8 mouse cellular contexts compared by ENCODE assay signal in the genomic region with DNA sequence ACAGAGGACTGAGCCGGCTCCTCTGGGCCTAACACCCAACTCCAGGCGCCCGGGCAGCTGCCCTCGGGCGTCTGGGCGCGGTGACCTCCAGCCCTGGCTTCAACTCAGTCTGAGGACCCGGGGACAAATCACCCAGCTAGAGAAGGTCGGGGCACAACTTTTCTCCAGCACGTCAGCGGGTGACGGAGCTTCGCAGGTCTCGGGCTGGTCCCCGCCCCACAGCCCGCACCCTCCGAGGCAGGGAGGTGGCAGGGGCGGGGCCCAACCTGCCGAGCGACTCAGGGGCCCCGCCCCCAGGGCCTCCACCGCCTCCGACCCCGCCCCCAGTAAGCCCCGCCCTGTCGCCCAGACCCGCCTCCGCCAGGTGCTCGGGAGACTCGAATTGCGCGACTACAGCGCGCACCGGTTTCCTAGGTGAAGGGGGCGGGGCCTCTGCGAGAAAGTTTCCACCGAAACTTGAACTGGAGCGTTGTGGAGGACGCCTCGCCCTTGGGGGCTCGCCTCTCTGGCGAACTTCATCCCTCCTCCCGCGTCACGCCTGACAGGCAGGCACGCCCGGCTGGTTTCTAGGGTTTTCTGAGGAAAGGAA. TPM values are rescaled to one million over a fixed set of nuclear protein-coding genes. Genes with fewer than 3 reads are reported as not detected.
DNase-seq lines count a peak whose midpoint lies in the region; ATAC-seq and TF ChIP-seq lines count a peak whose summit lies in the region.

Gene Glt28d2 (minus strand): TSS at position 278 of the 589 bp plus-strand sequence.
Gene Gm37240 (minus strand): TSS at position 280 of the 589 bp plus-strand sequence.

- H3K4me3 ChIP-seq in MEL (ENCODE audit: control insufficient read depth in 1 of 2, insufficient read depth in 1 of 2, low read depth in 2 of 2, low read length in 2 of 2), result peak within 1 kb of the TSS; percentile 33 to 43; a peak in 3 of 4 replicates
- H3K4me3 ChIP-seq in cerebellum, adult 2 months (replicated peaks; ENCODE audit: insufficient read depth, low read depth, low read length), result peak within 1 kb of the TSS; percentile 51
- peak within 1 kb of the TSS; percentile 49 for H3K4me3 ChIP-seq in forebrain, postnatal 0 days (ENCODE audit: low read depth, low read length)
- peak within 1 kb of the TSS; percentile 71 for H3K4me3 ChIP-seq in layer of hippocampus, adult 2 months
- peak within 1 kb of the TSS; percentile 52 for H3K4me3 ChIP-seq in lung, embryonic 14.5 days (ENCODE audit: low read depth, low read length)
- peak within 1 kb of the TSS; percentile 22 for H3K4me3 ChIP-seq in thymus, adult 2 months (ENCODE audit: control insufficient read depth, insufficient read depth, low read length)

- no peaks in the 10 kb centered on the region for H3K79me2 ChIP-seq in MEL (ENCODE audit: control insufficient read depth, insufficient read depth, low read length, poor library complexity)

- no peak within 1 kb of the TSS for H3K9ac ChIP-seq in MEL (ENCODE audit: control insufficient read depth, low read depth, low read length, poor library complexity, severe bottlenecking)
- H3K9ac ChIP-seq in forebrain, postnatal 0 days, result peak within 1 kb of the TSS; percentile 19; the same call in 1 of the 2 replicates
- peak within 1 kb of the TSS; percentile 58 for H3K9ac ChIP-seq in lung, embryonic 14.5 days

- no peaks in the 10 kb centered on the region for H3K36me3 ChIP-seq in MEL (ENCODE audit: control insufficient read depth in 1 of 2, insufficient read depth in 2 of 2, low read length in 2 of 2)
- no peaks in the 10 kb centered on the region for H3K36me3 ChIP-seq in forebrain, postnatal 0 days (ENCODE audit: insufficient read depth)
- no peaks in the 10 kb centered on the region for H3K36me3 ChIP-seq in lung, embryonic 14.5 days (ENCODE audit: insufficient read depth)
- H3K36me3 ChIP-seq in thymus, adult 2 months (ENCODE audit: control insufficient read depth, insufficient read depth, low read length), result no peaks in the 10 kb centered on the region

- TF ChIP-seq EP300 in MEL (IDR thresholded peaks at IDR 0.05; ENCODE audit: low read depth in 1 of 2, low read length in 2 of 2), result no peak

- no peak for TF ChIP-seq CTCF in MEL (IDR thresholded peaks at IDR 0.05 in 2 of 3, conservative IDR thresholded peaks at IDR 0.05 in 1 of 3; ENCODE audit: control insufficient read depth in 1 of 3, insufficient read depth in 1 of 3, low read depth in 2 of 3, low read length in 3 of 3, poor library complexity in 1 of 3, severe bottlenecking in 1 of 3)
- TF ChIP-seq CTCF in cerebellum, adult 2 months (IDR thresholded peaks at IDR 0.05; ENCODE audit: borderline replicate concordance, insufficient read depth, low read depth, low read length), result no peak
- TF ChIP-seq CTCF in forebrain, postnatal 0 days (IDR thresholded peaks at IDR 0.05; ENCODE audit: low read depth), result no peak
- TF ChIP-seq CTCF in layer of hippocampus, adult 2 months (conservative IDR thresholded peaks at IDR 0.05), result no peak
- TF ChIP-seq CTCF in lung, embryonic 14.5 days (IDR thresholded peaks at IDR 0.05; ENCODE audit: low read depth), result no peak
- TF ChIP-seq CTCF in thymus, adult 2 months (IDR thresholded peaks at IDR 0.05; ENCODE audit: borderline replicate concordance, control insufficient read depth, extremely low read depth, insufficient read depth, low read length, poor library complexity), result no peak

- peak; percentile 86 for ATAC-seq in forebrain, postnatal 0 days
- peak; percentile 92 for ATAC-seq in lung, embryonic 14.5 days (ENCODE audit: insufficient read depth)

- H3K27me3 ChIP-seq in MEL (ENCODE audit: control insufficient read depth in 1 of 2, insufficient read depth in 2 of 2, low read length in 2 of 2), result no peaks in the 10 kb centered on the region
- H3K27me3 ChIP-seq in cerebellum, adult 2 months (ENCODE audit: control insufficient read depth, insufficient read depth, low read length), result no peaks in the 10 kb centered on the region; the same call in 1 of the 2 replicates
- no peaks in the 10 kb centered on the region for H3K27me3 ChIP-seq in forebrain, postnatal 0 days (ENCODE audit: insufficient read depth, low read length)
- no peaks in the 10 kb centered on the region for H3K27me3 ChIP-seq in lung, embryonic 14.5 days (ENCODE audit: insufficient read depth, low read length)
- peaks cover 8% of the 10 kb centered on the region; the same call in 1 of the 2 replicates for H3K27me3 ChIP-seq in thymus, adult 2 months (ENCODE audit: control insufficient read depth, insufficient read depth, low read length)

- TF ChIP-seq RAD21 in MEL (IDR thresholded peaks at IDR 0.05; ENCODE audit: low read depth, low read length), result no peak

- no peak for TF ChIP-seq POLR2A in MEL (IDR thresholded peaks at IDR 0.05; ENCODE audit: control insufficient read depth in 1 of 2, insufficient read depth in 1 of 2, low read depth in 1 of 2, low read length in 2 of 2, poor library complexity in 1 of 2)
- no peak for TF ChIP-seq POLR2A in cerebellum, adult 2 months (IDR thresholded peaks at IDR 0.05; ENCODE audit: borderline replicate concordance, insufficient read depth, low read length)
- TF ChIP-seq POLR2A in thymus, adult 2 months (IDR thresholded peaks at IDR 0.05; ENCODE audit: control insufficient read depth, extremely low read depth, insufficient read depth, low read length, poor library complexity), result no peak

- H3K4me2 ChIP-seq in forebrain, postnatal 0 days (ENCODE audit: low read depth), result peak within 1 kb of the TSS; percentile 88
- peak within 1 kb of the TSS; percentile 82 for H3K4me2 ChIP-seq in lung, embryonic 14.5 days

- no peaks in the 10 kb centered on the region for H3K9me3 ChIP-seq in MEL (replicated peaks; ENCODE audit: insufficient read depth, low read length)
- no peaks in the 10 kb centered on the region for H3K9me3 ChIP-seq in forebrain, postnatal 0 days (ENCODE audit: low read length)
- no peaks in the 10 kb centered on the region for H3K9me3 ChIP-seq in lung, embryonic 14.5 days (ENCODE audit: low read depth, low read length)

- H3K4me1 ChIP-seq in MEL (ENCODE audit: control insufficient read depth in 1 of 2, insufficient read depth in 2 of 2, low read length in 2 of 2), result no peaks in the 10 kb centered on the region
- no peaks in the 10 kb centered on the region for H3K4me1 ChIP-seq in cerebellum, adult 2 months (ENCODE audit: control insufficient read depth, insufficient read depth, low read length)
- H3K4me1 ChIP-seq in forebrain, postnatal 0 days (ENCODE audit: insufficient read depth), result no peaks in the 10 kb centered on the region
- 0 out of 2 replicates have a peak, but pooled peaks cover 4% of the 10 kb centered on the region for H3K4me1 ChIP-seq in lung, embryonic 14.5 days (ENCODE audit: insufficient read depth)
- peaks cover 16% of the 10 kb centered on the region for H3K4me1 ChIP-seq in thymus, adult 2 months (replicated peaks; ENCODE audit: control insufficient read depth, insufficient read depth, low read length)

- DNase-seq in MEL (ENCODE audit: low read depth, low spot score), result peak; percentile 61
- DNase-seq in cerebellum, adult 2 months, result peak; percentile 41 to 43
- DNase-seq in forebrain, postnatal 0 days, result peak; percentile 75
- peak; percentile 90 for DNase-seq in heart, postnatal 4 days
- DNase-seq in layer of hippocampus, adult 2 months (ENCODE audit: low spot score in 2 of 2), result peak; percentile 26 to 43
- DNase-seq in lung, embryonic 14.5 days, result peak; percentile 91
- DNase-seq in ovary, adult 18-20 months (ENCODE audit: low spot score), result peak; percentile 82
- peak; percentile 58 for DNase-seq in thymus, adult 2 months

- WGBS in cerebellum, adult 2 months, result under 1% methylated on average over 48 of the region's 48 CpGs
- WGBS in forebrain, postnatal 0 days, result under 1% methylated on average over 48 of the region's 48 CpGs
- WGBS in lung, embryonic 14.5 days, result under 1% methylated on average over 48 of the region's 48 CpGs
- 2% methylated on average over 48 of the region's 48 CpGs for WGBS in thymus, adult 2 months

- no peak within 1 kb of the TSS for H3K27ac ChIP-seq in MEL (ENCODE audit: control insufficient read depth, low read depth, low read length)
- H3K27ac ChIP-seq in cerebellum, adult 2 months (ENCODE audit: insufficient read depth, low read length), result no peak within 1 kb of the TSS
- no peak within 1 kb of the TSS for H3K27ac ChIP-seq in forebrain, postnatal 0 days (ENCODE audit: low read depth, low read length)
- 0 out of 2 replicates have a peak within 1 kb of the TSS, but pooled peaks have one; percentile 11 for H3K27ac ChIP-seq in layer of hippocampus, adult 2 months
- peak within 1 kb of the TSS; percentile 50; the same call in 1 of the 2 replicates for H3K27ac ChIP-seq in lung, embryonic 14.5 days (ENCODE audit: low read depth)
- H3K27ac ChIP-seq in thymus, adult 2 months (ENCODE audit: control insufficient read depth, insufficient read depth, low read length), result no peak within 1 kb of the TSS

TF ChIP-seq in MEL, 35 proteins besides CTCF, POLR2A, EP300 and RAD21 (continues in another document):
- TF ChIP-seq MXI1 (IDR thresholded peaks at IDR 0.05; ENCODE audit: low read depth, low read length) (no peak), NELFE (IDR thresholded peaks at IDR 0.05; ENCODE audit: low read depth, low read length) (no peak), MEF2A (IDR thresholded peaks at IDR 0.05; ENCODE audit: extremely low read depth, insufficient replicate concordance, low read depth, low read length, poor library complexity, severe bottlenecking) (no peak), ELF1 (IDR thresholded peaks at IDR 0.05; ENCODE audit: low read depth, low read length) (no peak)

RNA-seq across cellular contexts. Expression of gene Glt28d2, which starts in this region (rescaled TPM):
- not detected in 2 replicates for total RNA-seq in MEL (2012; rRNA removed)
- polyA plus RNA-seq in MEL (2012; ENCODE audit: insufficient read depth in 1 of 2, insufficient read length in 2 of 2, low read depth in 1 of 2, low replicate concordance in 2 of 2, missing spikeins in 1 of 2), result not detected
- polyA plus RNA-seq in cerebellum, adult 2 months (2012; rRNA removed), result 0.33 and 0.39 TPM in 2 replicates
- 1.1 and 1.6 TPM in 2 replicates for total RNA-seq in forebrain, postnatal 0 days (2014; rRNA removed)
- 1.1 and 1.2 TPM in 2 replicates for polyA plus RNA-seq in forebrain, postnatal 0 days (2015; fragmentation: Nextera tagmentation; extraction: Ambion mirVana)
- total RNA-seq in heart, postnatal 4 days (2021), result 1 to 10 TPM; 3.9 to 4.2 TPM
- under 1 TPM; 0.13 to 0.22 TPM for total RNA-seq in layer of hippocampus, adult 2 months (2021)
- polyA plus RNA-seq in lung, embryonic 14.5 days (2014; fragmentation: Nextera tagmentation; extraction: Ambion mirVana), result 1.4 and 1.8 TPM in 2 replicates
- polyA plus RNA-seq in thymus, adult 2 months (2012; rRNA removed), result 0.37 and 0.96 TPM in 2 replicates

RNA-seq across cellular contexts. Expression of gene Gm37240, which starts in this region (rescaled TPM):
- total RNA-seq in MEL (2012; rRNA removed), result 0.10 TPM in 1 of 2 replicates, not detected in the other
- polyA plus RNA-seq in MEL (2012; ENCODE audit: insufficient read depth in 1 of 2, insufficient read length in 2 of 2, low read depth in 1 of 2, low replicate concordance in 2 of 2, missing spikeins in 1 of 2), result under 1 TPM in 1 of 2 experiments, not detected in 1; 0.04 TPM
- polyA plus RNA-seq in cerebellum, adult 2 months (2012; rRNA removed), result 0.77 and 1.0 TPM in 2 replicates
- total RNA-seq in forebrain, postnatal 0 days (2014; rRNA removed), result 0.67 and 2.8 TPM in 2 replicates
- 0.34 and 1.2 TPM in 2 replicates for polyA plus RNA-seq in forebrain, postnatal 0 days (2015; fragmentation: Nextera tagmentation; extraction: Ambion mirVana)
- total RNA-seq in heart, postnatal 4 days (2021), result 10 to 100 TPM; 19.6 to 20.6 TPM
- 1 to 10 TPM; 1.4 to 2.4 TPM for total RNA-seq in layer of hippocampus, adult 2 months (2021)
- polyA plus RNA-seq in lung, embryonic 14.5 days (2014; fragmentation: Nextera tagmentation; extraction: Ambion mirVana), result 4.5 and 4.8 TPM in 2 replicates
- polyA plus RNA-seq in thymus, adult 2 months (2012; rRNA removed), result 3.8 and 7.0 TPM in 2 replicates

Comparison
In these comparisons a context has a peak if more than half of its experiments do, and no peak if none do; other contexts are left out.
1. Peak in DNase-seq and H3K4me3 ChIP-seq in MEL; RNA of the genes that start here not detected or under 1 TPM.
2. DNase-seq: peak in every context shown above with its lines; median percentile 91 in lung, embryonic 14.5 days; 90 in heart, postnatal 4 days; 82 in ovary, adult 18-20 months; 75 in forebrain, postnatal 0 days; 61 in MEL; 58 in thymus, adult 2 months; 42 in cerebellum, adult 2 months; 34 in layer of hippocampus, adult 2 months.
3. H3K27ac ChIP-seq: peak in layer of hippocampus, adult 2 months (single experiment) and lung, embryonic 14.5 days (single experiment); none in MEL (single experiment), cerebellum, adult 2 months (single experiment), forebrain, postnatal 0 days (single experiment) and thymus, adult 2 months (single experiment).
4. Peak in every context shown above with its lines, with median percentiles within 50 percentile points of each other: H3K4me3 ChIP-seq.